Mouse (Mus musculus) urinary bladder, adult 2 months (tissue): ENCODE results near the gene Zp1. TPM values are rescaled to one million over a fixed set of nuclear protein-coding genes. Genes with fewer than 3 reads are reported as not detected.

Source experiments
- DNase-seq: peaks from one replicate; pipeline ENCODE4 v3.0.0; 2022; ENCODE audit warnings: low spot score
- polyA plus RNA-seq: library from polyadenylated mRNA; depleted of rRNA; stranded (reverse); fragments of >200 nt; gene quantifications from 2 replicates; pipeline ENCODE4 v1.2.3, GENCODE M21; 2012

Zp1 gene
- polyA plus RNA-seq, 1 experiment = 1.4 TPM

DNA sequence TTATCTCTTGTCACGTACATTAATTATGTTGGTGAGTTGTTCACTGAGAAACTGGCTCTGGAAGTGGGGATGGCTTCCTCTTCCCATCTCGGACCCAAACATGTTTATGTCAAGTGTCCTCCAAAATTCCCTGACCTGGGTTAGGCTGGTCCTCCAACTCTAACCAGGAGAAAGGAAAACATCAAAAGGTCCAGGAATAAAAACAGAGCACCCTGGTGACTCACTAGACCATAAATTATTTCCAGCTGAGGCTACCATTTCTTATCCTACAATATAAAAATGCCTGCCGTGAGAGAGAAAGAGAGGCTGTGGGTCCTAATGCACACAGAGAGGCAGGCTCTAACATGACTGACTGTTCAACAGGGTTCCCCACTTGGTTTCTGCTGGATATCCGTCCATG lies 3.8 kb upstream of the Zp1 start:
- no peak for DNase-seq

DNA sequence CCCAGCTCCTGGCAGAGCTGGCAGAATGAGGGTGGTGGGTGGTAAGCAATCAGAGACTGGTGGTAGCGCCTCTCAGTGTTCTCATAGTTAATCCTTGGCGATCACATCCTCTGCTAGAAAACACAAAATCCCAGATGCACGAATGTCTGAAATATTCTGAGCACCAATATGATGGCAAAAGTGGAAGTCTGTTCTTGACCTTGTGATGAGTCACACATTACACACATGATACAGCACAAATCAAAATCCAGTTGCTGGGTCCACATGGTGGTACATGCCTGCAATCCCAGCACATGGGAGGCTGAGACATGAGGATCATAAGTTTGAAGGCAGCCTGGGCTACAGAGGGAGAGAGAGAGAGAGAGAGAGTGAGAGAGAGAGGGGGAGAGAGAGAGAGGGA lies 626 bp upstream of the Zp1 start:
- no peak for DNase-seq

GRCm38 (mm10) chr19:10918321-10918991 lies 2.0 kb downstream of the Zp1 start:
- no peak for DNase-seq

GRCm38 (mm10) chr19:10916506-10916905 lies 3.9 kb downstream of the Zp1 start:
- no peak for DNase-seq

- no peak for DNase-seq
These were observed 5.6 kb downstream of the Zp1 start for GRCm38 (mm10) chr19:10914870-10915269.

GRCm38 (mm10) chr19:10914291-10914690 lies 6.1 kb downstream of the Zp1 start:
- no peak for DNase-seq

- no peak for DNase-seq
These were observed 11.2 kb downstream of the Zp1 start for GRCm38 (mm10) chr19:10909087-10909721.

DNA sequence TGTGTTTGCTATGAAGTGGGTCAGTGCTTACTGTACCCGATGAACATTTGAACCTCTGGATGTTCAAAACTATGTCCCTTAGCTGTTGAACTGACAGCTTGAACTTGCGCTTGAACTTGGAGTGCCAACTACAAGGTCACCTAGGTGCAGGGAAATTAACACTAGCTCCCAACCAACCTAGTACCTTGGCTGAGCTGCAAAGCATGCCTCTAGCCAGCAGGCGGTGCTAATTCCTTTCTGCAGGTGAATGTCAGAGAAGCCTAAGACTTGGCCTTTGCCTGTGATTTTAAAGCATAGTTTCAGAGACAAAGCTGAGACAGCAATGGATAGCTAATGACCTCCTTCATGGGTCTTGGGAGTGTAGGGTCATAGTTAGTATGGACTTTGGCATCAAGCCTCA lies 12.5 kb downstream of the Zp1 start:
- DNase-seq = no peak

DNA sequence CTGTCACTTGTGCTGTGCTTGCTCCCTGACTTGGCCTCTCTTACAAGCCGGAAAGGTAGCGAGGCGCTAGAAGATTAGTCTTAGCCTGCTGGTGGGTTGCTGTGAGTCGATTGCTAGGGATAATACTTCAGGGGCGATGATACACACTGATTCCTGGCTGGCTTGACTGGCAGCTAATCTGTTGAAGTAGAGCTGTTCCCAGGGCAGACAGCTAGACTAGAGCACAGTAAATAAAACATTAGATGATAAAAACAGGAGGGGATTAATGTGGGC lies 14.8 kb downstream of the Zp1 start:
- no peak for DNase-seq

- DNase-seq = no peak
These were observed 15.3 kb downstream of the Zp1 start for GRCm38 (mm10) chr19:10904927-10905727.

DNA sequence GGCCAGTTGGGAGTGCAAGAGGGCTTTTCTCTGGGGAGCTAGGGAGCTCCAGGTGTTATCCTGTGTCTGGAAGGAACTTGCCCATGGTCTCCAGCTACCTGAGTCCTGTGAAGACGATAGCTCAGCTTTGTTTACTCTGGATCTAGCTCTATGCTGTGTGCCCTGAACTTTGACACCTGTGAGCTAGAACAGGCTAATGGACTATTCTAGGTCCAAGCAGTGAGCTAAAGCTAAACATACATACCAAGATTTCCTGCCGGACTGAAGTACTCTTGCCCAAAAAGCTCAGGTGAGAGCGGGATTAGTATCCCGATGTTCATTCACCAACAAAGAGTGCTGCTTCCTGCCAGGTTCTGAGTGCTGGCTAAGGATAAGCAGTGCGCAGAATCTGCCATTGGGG lies 15.9 kb downstream of the Zp1 start:
- no peak for DNase-seq

DNA sequence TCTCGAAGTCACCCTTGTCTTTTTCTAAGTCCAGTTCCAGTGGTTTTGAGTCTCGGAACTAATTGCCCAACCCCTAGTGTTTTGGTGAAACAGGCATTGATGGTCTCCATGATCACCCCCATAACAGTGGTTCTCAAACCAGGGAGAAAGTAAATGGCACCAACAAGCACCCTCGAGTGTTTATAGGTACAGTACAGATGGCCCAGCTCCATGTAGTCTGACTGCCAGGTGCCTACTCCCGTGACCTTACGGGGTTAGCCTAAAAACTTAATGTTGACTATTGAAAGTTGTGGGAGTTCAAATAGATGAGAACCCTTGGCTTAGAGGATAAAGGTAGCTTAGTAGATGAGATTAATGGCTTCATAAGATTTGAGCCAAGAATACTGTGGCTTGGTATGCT lies 19.4 kb downstream of the Zp1 start:
- no peak for DNase-seq

DNA sequence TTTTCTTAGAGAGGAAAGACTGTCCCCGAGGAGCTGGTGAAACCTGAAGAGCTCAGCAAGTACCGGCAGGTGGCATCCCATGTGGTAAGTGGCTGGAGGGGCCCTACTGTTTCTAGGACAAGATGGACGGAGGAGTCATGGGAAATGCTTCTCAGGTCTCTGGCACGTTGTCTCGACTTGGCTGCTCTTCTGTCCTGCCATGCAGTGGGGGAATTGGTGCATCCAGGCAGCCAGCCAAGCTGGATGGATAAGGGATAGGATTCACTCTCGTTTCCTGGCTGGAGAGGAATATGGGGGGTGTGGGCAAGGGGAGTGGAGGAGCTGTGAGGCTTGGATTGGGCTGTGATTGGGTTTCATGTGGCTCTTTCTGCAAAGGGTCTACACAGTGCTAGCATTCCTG lies 20.1 kb downstream of the Zp1 start:
- DNase-seq = no peak

GRCm38 (mm10) chr19:10897491-10897890 lies 22.9 kb downstream of the Zp1 start:
- DNase-seq = no peak

- no peak for DNase-seq
These were observed 23.6 kb downstream of the Zp1 start for GRCm38 (mm10) chr19:10896849-10897248.

DNA sequence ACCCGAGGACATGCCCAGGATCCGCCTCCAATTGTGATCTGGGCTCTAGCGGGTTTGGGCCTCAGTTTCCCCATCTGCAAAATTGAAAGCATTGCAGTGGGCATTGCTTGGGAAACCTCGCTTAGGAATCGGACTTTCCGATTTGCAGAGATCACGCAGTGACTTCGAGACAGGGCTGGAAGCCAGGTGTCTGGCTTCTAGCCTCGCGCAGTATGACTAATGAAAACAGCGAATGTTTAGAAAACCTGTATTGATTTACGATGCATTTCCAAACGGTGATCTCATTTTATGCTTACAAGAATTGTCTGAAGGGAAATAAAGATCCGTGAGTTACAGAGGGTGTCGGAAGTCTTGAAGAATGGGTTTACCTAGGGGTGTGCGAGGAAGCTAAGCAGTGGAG lies 24.7 kb downstream of the Zp1 start:
- no peak for DNase-seq

DNA sequence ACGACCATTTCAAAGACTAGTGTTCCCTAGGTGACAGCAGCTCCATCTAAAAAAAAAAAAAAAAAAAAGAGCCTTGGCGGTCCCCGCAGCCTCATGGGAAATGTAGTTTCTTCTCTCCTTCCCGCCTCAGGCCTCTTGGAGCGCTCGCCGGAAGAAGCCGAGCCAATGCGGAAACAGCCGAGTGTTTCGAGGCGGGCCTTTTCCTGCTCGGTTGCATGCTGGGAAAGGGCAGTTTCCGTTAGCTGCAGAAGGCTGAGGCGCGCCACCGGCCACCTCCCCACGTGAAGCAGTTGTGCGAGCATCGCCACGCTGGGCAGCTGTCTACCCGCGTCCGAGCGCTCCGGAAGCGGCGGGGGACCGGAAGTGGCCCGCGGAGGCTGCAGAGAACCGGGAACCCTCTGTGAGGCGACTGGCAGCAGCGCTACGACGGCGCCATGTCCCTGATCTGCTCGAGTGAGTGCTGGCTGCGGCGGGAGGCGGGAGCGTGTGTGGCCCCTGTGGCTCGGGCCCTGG lies 25.4 kb downstream of the Zp1 start, which contains the start of gene Prpf19:
TSS of gene Prpf19 (plus strand) at position 216 of the 513 bp plus-strand sequence.
- peak; percentile 89 for DNase-seq

DNA sequence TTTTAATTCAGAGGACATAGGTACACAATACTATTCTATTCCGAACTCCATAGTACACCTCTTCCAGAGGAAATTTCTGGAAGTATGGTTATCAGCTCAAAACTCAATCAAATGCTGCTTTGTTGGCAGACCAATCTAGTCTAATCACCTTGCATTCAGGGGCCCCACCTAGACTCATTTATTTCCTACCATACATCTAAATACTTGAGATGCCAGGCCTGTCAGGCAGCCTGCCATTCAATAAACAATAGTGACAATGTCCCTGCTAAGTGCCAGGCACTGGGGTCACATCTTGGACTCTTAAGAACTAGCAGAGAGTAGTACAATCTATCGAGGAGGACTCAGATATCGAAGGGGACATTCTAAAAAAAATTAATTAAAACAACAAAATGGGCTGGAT lies 28.2 kb downstream of the Zp1 start:
- DNase-seq = no peak

- DNase-seq = peak; percentile 80
These were observed 38.8 kb downstream of the Zp1 start, which contains the start of gene Tmem109 for GRCm38 (mm10) chr19:10881426-10882154. TSS of gene Tmem109 (minus strand) at chr19:10882001.

GRCm38 (mm10) chr19:10880975-10881425 lies 39.4 kb downstream of the Zp1 start:
- peak; percentile 32 for DNase-seq

DNA sequence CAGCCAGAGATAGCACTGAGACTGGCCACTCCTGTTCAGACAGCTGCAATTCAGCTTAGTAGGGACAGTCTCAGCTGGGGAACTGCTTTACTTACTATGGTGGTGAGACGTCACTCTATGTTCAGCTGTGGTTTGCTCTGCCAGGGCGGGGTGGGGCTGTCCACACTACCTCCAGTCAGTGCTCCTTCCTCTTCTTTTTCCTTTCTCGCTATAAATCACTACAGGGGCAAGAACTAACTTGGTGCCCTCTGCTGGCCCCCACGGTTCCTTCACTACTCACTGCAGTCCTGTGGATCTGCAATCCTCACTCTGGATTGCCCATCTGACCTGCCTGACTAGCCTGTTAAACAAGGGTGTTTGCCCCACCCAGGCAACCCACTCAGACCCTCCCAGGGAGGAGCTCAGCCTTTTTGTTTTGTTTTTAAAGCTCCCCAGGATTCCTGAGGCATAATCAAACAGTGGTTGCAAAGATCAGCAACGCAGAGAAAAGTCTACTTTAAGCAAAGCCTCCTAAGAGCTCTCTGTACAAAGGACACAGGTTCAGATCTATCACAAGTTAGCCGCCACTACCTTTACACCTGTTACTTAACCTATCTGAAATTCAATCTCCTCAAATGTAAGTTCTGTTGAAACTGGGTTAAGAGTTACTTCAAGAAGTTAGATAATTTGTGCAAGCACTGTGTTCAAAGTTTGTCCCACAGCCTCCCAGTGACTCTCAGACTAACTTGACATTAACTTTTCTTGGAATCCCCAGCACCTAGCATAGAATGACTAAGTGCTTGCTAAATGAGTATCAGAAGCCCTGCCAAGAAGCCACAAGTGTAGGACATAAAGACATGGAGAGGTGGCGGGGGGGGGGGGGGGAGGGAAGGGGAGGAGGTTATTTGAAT lies 40.1 kb downstream of the Zp1 start:
- DNase-seq = peak; percentile 46
